Mouse (Mus musculus) forelimb bud, embryonic 11.5 days (tissue): ENCODE measurements around the gene Chn1.
A peak's percentile ranks its signal among the peaks of the same experiment; 100 is the strongest.

Experiments
- DNase-seq: peaks from one replicate; pipeline ENCODE4 v3.0.0-alpha.2; 2012; ENCODE audit warnings: low read depth, low spot score

Chn1 gene

GRCm38 (mm10) chr2:73746375-73746770, 28.8 kb downstream of the Chn1 start:
- no peak for DNase-seq

DNA sequence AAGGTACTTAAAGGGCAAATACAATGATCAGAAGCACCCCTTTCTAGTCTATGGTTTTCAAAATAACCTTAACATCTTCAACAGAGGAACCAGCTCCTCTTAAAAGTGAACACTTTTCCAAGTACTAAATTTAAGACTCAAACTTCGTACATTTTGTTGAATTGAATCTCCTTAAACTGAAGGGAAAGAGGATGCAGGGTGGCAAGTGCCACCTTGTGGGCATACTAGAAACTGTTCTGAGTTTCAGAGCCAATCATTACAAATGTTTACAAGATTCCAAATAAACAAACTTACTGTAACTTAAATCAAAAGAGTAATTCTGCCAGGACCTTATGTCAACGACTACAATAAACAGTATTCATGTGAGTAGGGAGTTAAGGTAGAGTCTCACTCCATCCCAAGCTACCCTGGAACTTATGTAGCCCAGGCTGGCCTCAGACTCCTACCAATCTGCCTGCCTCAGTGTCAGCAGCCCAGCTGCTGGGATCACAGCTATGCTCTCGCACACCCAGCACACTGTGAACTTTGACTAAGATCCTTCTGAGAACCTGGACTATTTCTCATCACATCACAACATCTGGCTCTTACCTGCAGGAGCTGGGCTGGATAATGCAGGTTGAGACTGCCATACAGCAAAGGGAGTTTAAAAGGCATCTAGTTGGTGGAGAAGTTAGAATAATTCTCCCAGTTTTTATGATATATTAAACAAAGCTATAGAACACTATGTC, 29.3 kb downstream of the Chn1 start:
- DNase-seq = no peak

DNA sequence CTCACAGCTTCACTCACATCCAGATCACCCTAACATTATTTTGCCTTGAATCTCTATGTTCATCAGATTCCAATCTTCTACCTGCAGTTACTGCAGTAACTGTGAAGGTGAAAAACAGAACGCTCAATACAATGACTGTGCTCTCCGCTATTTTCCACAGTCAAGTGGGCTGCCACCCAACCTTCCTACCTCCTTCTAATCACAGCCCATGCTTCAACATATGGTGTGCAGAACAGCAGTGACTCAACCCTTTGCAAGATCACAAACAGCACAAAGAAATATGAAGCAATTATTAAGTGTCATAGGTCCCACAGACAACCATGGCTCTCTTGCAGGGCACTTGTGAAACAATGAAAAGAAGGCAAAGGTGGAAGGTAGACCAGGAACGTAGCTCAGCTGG, 33.9 kb downstream of the Chn1 start:
- no peak for DNase-seq

DNA sequence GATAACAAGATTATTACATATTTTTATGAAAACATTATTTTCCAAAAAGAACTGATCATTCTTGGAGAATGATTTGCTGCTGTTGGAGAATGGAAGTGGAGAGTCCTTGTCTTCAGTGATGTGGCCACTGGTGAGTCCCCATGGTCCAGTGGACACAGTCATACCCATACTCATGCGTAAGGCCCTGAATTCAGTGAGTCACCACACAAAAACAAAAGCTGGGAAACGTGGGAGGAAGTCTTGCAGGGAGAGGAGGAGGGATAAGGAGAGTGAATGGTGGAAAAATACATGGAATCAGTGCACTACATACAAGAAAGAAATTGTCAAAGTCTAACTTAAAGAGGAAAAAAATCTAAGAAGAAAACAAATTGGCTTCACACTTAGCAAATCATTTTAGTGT, 47.3 kb downstream of the Chn1 start:
- no peak for DNase-seq

- no peak for DNase-seq
Measured at GRCm38 (mm10) chr2:73724934-73725333, 50.2 kb downstream of the Chn1 start.

DNA sequence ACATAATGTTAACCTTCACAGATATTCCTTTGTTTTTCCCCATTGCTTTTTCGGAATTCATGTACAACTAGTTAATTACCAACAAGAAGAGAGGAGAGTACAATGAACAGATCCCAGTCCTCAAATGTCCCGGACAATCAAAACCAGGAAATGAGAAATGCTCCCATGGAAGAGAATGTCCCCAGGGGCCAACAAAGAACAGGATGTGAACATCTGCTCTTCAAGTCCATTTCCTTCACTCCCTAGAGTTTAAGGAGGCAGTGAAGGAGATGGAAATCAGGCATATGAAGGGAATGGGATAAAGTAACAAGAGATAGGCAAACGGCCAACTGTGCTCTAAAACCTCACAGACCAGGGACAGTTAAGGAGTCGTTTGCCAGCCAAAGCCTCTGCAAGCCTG, 53.3 kb downstream of the Chn1 start:
- DNase-seq = peak; percentile 68

GRCm38 (mm10) chr2:73712481-73712880, 62.7 kb downstream of the Chn1 start:
- no peak for DNase-seq

GRCm38 (mm10) chr2:73693045-73693444, 82.1 kb downstream of the Chn1 start:
- no peak for DNase-seq

DNA sequence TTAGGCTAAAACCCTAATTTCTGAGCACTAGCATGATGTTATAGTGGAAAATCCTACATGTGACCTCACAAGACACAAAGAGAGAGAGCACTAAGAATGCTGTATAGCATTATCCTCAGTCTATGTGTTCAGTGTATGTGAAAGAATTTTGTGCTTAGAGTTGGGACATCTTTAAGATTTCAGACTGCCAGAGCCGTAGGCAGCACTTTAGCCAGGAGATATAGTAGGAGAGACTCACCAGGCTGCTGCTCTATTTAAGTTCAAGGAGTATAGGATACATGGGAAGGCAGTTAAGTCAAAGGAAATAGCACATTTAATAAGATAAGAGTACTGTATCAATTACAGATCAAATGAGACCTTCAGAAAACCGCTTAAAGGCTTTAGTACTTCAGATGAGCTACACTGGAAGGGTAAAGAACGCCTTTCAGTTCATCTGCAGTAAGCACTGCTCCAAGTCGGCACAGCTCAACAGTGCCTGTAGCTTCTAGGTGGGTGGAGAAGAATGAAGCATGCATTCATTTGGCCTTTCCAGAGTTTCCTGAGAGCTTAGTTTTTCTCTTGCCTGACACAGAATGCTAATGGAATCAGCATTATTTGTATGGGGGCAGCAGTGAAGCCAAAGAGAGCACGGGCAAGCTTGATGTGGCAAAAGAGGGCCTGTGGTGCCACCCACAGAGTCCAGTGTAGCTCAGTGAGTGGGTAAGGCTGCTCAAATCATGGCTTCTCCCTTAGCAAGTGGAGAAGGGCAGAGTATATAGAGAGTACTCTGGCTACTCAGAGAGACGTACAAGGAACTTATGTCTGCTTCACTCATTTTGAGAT, 84.2 kb downstream of the Chn1 start:
- DNase-seq = no peak

- DNase-seq = peak; percentile 28
Measured at GRCm38 (mm10) chr2:73682500-73682899, 92.6 kb downstream of the Chn1 start.

GRCm38 (mm10) chr2:73680425-73681027, 94.6 kb downstream of the Chn1 start:
- no peak for DNase-seq

DNA sequence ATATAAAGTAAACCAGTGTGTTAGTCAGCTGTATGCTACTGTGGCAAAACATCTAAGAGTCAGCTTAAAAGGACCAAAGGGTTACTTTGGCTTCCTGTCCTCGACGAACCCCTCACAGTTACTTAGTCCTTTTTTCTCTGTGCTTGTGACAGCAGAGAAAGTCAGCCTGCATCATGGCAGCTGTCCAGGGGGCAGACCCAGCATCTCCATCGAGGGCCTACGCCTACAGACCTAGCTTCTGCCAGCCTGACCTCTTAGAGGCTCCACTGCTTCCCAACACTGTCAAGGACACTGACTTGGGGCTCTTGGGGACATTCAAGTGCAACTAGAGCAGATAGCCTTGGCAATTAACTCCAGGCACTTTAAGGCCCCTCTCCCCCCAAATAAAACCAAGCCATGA, 106.5 kb downstream of the Chn1 start:
- DNase-seq = no peak

DNA sequence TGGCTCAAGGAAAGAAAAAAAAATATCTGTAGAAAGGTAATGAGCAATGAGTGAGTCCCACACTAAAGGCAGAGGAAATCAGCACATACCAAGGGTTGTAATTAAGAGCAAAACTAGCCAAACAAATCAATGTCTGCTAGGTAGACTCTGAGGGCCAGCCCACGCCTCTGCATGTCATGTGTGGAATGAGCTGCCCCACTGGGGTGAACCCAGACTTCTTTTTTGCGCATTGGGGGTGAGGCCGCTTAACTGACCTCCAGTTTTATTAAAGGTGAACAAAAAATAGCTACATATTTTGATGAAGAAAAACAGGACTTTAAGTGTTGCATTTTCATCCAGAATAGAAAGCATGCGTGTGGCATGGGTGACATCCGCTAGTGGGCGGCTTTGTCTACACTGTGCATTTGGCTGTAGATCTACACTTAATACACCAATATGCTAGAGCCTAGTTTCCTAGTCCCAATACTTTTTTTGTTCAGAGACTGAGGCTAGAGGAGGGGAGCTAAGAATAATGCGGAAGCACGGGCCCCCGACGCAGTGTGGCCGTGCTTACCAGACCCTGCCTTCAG, 114.5 kb downstream of the Chn1 start:
- DNase-seq = no peak

DNA sequence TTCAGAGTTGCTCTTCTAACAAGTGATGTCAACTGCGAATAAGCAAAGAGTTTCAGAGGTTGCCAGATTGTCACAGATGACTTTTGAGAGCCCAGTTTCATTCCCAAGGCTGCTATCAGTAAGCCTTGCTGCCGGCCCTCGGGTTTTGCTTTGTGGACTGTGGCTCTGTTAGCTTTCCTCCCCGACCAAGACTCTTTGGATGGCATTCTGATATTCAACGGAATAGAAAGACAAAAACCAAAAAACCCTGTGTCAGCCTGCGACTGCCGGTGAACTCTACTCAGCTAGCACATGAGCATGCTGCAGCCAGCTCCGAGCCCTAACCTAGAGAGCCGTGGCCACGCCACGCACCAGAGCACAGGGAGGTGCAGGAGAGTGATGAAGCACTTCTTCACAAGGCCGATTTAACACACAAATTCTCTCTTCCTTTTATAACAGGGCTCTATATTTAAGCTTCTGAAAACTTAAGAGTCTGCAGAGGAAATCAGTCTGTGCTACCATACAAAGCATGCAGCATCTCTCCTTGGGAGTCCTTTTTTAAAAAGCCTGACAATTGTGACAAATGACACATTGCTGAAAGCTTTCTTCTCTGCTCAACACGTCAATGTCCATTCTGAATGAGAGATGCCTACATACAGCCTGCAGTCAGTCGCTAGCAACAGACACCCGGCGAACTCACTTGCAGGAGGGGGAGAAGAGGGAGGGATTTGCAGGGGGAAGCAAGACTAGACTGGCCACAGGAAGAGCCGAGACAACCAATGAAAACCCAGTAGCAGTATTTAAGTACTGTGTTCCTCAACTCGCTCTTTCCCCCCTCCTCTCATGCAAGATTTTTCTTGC, 115.2 kb downstream of the Chn1 start:
- peak; percentile 31 for DNase-seq

DNA sequence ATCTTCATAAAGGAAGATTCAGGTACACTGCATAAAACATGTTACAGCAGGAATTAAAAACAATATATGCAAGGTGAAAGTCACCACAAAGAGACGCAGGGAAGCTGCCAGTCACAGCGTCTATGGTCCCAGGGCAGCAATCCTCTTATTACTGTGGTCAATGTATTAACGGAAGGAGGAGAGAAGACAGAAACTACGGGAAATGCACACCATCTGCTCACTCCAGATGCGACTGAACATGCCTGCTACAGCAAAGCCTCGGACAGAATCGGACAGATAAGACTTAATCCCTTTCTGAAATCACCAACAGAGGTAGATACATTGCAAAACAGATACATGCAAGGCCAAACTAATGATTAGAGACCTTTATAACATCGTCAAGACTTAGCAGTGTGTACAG, 116.1 kb downstream of the Chn1 start:
- DNase-seq = no peak

DNA sequence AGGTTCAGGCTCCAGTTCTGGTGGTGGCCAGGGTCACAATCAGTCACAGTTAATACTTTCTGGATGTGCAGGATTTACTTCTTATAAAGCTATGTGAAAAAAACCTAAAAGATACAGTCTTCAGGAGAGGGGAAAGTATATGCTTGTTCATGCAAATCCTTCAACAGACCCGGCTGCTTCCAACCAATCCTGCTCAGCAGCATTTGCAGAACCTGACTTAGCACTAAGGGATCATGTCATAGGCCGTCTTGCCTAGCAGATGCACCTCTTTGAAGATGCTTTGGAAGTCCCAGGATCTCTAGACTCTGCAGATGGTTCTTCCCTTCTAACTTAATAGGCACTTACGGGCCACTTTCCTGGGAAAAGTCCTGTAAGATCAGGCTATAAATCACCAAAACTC, 117.2 kb downstream of the Chn1 start:
- no peak for DNase-seq

GRCm38 (mm10) chr2:73657151-73657550, 118.0 kb downstream of the Chn1 start:
- no peak for DNase-seq

GRCm38 (mm10) chr2:73655663-73656062, 119.5 kb downstream of the Chn1 start:
- no peak for DNase-seq

DNA sequence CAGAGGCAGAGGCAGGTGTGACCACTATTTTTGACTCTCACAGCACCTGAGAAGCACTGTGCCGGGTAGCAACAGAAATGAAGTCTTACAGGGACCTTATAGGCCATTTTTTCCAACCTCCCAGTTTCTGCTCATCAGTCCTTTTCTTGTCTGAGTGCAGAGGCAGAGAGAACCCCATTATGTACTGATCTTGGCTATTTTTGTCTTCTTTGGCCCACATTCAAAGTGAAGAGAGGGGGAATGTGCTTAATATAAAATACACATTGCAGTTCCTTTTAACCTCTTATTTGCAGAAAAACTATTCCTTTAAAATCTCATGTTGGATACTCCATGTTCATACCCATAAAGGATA, 120.3 kb downstream of the Chn1 start:
- DNase-seq = no peak

DNA sequence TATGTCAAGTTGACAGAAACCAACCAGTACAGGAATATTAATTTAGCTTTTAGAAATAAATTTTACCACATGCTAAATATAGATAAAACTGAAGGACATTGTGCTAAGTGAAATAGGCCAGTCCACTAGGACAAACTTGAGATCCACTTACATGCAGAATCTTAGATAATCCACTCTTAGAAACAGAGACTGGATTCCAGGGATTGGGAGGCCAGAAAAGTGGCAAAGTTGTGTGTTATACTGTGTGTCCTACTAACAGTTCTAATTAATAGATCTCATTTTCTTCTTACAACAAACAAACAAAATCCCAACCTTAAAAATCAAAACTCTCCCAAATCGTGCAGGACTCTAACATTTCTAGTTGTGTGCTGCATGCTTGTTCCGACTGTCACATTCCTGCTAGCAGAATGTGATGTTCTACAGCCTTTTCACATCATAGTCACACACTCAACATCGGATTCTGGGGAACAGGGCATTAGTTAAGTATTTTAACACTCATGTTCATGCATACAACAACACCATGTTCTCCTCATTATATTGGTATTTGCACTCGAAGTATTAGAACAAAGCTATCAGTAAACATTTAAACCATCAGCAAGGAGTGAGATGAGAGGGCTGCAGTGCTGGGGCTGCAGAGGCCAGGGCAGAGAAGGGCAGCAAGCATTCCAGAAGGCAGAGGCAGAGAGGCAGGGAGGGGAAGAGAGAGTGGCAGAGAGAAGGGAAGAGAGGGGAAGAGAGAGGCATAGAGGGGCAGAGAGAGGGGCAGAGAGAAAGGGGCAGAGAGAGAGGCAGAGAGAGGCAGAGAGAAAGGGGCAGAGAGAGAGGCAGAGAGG, 120.9 kb downstream of the Chn1 start:
- no peak for DNase-seq

- DNase-seq = no peak
Measured at GRCm38 (mm10) chr2:73637688-73638087, 137.5 kb downstream of the Chn1 start.
